Mouse (Mus musculus) midbrain, embryonic 11.5 days (tissue): ENCODE data around the gene Cdk19. TPM values are rescaled to one million over a fixed set of nuclear protein-coding genes. Genes with fewer than 3 reads are reported as not detected.

Experiments
- ATAC-seq: fragments of 200-750 bp; cut with Nextera tagmentation; 2 replicates; pipeline ENCODE4 v1.8.0; 2017; ENCODE audit warnings: moderate TSS enrichment, moderate library complexity; ENCODE audit not compliant: low FRiP score
- DNase-seq: peaks from one replicate; pipeline ENCODE4 v3.0.0; 2015; ENCODE audit warnings: low spot score; ENCODE audit errors: missing footprints
- H3K27ac ChIP-seq: fragments of 300-500 bp; sonication (generic); 2 replicates; pipeline ENCODE4 v1.5.1; 2014; ENCODE audit warnings: low read depth, low read length
- H3K27me3 ChIP-seq: fragments of 300-500 bp; sonication (generic); 2 replicates; pipeline ENCODE4 v1.6.1; 2014; ENCODE audit warnings: mild to moderate bottlenecking, low read length, moderate library complexity, mixed read lengths; ENCODE audit not compliant: control insufficient read depth, insufficient read depth
- H3K36me3 ChIP-seq: fragments of 300-500 bp; sonication (generic); 2 replicates; pipeline ENCODE4 v1.6.1; 2014; ENCODE audit warnings: mild to moderate bottlenecking, low read length, moderate library complexity, mixed read lengths; ENCODE audit not compliant: control insufficient read depth, insufficient read depth
- H3K4me1 ChIP-seq: fragments of 300-500 bp; sonication (generic); 2 replicates; pipeline ENCODE4 v1.6.1; 2014; ENCODE audit warnings: low read length; ENCODE audit not compliant: control insufficient read depth, insufficient read depth
- H3K4me2 ChIP-seq: fragments of 300-500 bp; sonication (generic); 2 replicates; pipeline ENCODE4 v1.6.1; 2014; ENCODE audit warnings: mild to moderate bottlenecking, moderate library complexity
- H3K4me3 ChIP-seq: fragments of 300-500 bp; sonication (generic); 2 replicates; pipeline ENCODE4 v1.5.1; 2014; ENCODE audit warnings: low read depth, low read length
- H3K9ac ChIP-seq: fragments of 300-500 bp; sonication (generic); 2 replicates; pipeline ENCODE4 v1.6.1; 2014; ENCODE audit warnings: low read length
- H3K9me3 ChIP-seq: fragments of 300-500 bp; sonication (generic); 2 replicates; pipeline ENCODE4 v1.6.1; 2016; ENCODE audit warnings: low read length; ENCODE audit not compliant: control insufficient read depth
- WGBS: fragments of 180-500 bp; shearing (Covaris S2); extraction: QIAGEN DNeasy Blood & Tissue Kit; methylation state at CpG from one replicate; pipeline ENCODE4 v1.1.7; 2014; 5-methylcytosine and 5-hydroxymethylcytosine counted together
- polyA plus RNA-seq: library from polyadenylated mRNA; unstranded; fragments of >200 nt; fragmentation: Nextera tagmentation; extraction: Ambion mirVana; gene quantifications from 2 replicates; pipeline ENCODE4 v1.2.1, GENCODE M21; 2014

Cdk19 gene
- polyA plus RNA-seq, 1 experiment from 2014 or later = 7.3 TPM

- 88% methylated on average over 6 of the region's 6 CpGs for WGBS
- no peaks in the 10 kb centered on the region for H3K4me1 ChIP-seq
- no peak for ATAC-seq
- H3K4me3 ChIP-seq = no peak overlapping the region
- no peak overlapping the region for H3K4me2 ChIP-seq
- no peaks in the 10 kb centered on the region for H3K36me3 ChIP-seq
- no peaks in the 10 kb centered on the region for H3K9me3 ChIP-seq
- DNase-seq = no peak
- no peak overlapping the region for H3K27ac ChIP-seq
- no peak overlapping the region for H3K9ac ChIP-seq
- no peaks in the 10 kb centered on the region for H3K27me3 ChIP-seq
Observed at GRCm38 (mm10) chr10:40489086-40489796, 149.9 kb downstream of the Cdk19 start.

GRCm38 (mm10) chr10:40491131-40491530 is 151.8 kb downstream of the Cdk19 start:
- Histone ChIP-seq H3K4me1 (no peaks in the 10 kb centered on the region), H3K36me3 (no peaks in the 10 kb centered on the region), H3K9ac (no peak overlapping the region), H3K9me3 (no peaks in the 10 kb centered on the region), H3K27me3 (no peaks in the 10 kb centered on the region), H3K4me3 (no peak overlapping the region), H3K27ac (no peak overlapping the region), H3K4me2 (no peak overlapping the region)
- 87% methylated on average over 7 of the region's 7 CpGs for WGBS
- ATAC-seq (no peak), DNase-seq (no peak)

DNA sequence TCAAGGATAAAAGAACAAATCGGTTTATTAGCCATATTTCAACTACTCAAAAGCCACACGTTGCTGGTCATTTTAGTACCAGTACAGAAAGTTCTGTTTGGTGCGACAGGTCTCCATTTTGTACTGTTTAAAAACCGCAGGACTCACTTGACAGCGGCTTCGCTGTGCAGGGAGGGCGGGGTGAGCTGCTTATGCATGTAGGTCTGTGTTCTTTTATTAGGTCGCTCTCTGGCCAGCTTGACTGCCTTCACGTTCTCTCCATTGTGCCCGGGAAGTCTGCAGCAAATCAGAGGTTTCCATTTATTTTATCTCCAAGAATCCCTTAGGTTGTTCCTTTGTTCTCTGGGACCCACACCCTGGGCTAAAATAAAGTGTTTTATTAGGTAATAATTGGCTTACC is 152.4 kb downstream of the Cdk19 start:
- no peak for ATAC-seq

GRCm38 (mm10) chr10:40494181-40495162 is 155.1 kb downstream of the Cdk19 start:
- H3K27ac ChIP-seq = no peak overlapping the region
- no peak overlapping the region for H3K4me2 ChIP-seq
- no peak overlapping the region for H3K4me3 ChIP-seq
- H3K9me3 ChIP-seq = no peaks in the 10 kb centered on the region
- DNase-seq (no peak), ATAC-seq (no peak)
- H3K9ac ChIP-seq = no peak overlapping the region
- H3K27me3 ChIP-seq = no peaks in the 10 kb centered on the region
- H3K4me1 ChIP-seq = no peaks in the 10 kb centered on the region; the same call in 1 of the 2 replicates
- WGBS = 82% methylated on average over 9 of the region's 9 CpGs
- no peaks in the 10 kb centered on the region for H3K36me3 ChIP-seq

More for the DNA sequence above, 152.4 kb downstream of the Cdk19 start:
- Histone ChIP-seq H3K4me2 (no peak overlapping the region), H3K4me1 (no peaks in the 10 kb centered on the region), H3K9me3 (no peaks in the 10 kb centered on the region), H3K27me3 (no peaks in the 10 kb centered on the region), H3K9ac (no peak overlapping the region), H3K4me3 (no peak overlapping the region), H3K27ac (no peak overlapping the region), H3K36me3 (no peaks in the 10 kb centered on the region)
- 81% methylated on average over 10 of the region's 10 CpGs for WGBS
- no peak for DNase-seq

DNA sequence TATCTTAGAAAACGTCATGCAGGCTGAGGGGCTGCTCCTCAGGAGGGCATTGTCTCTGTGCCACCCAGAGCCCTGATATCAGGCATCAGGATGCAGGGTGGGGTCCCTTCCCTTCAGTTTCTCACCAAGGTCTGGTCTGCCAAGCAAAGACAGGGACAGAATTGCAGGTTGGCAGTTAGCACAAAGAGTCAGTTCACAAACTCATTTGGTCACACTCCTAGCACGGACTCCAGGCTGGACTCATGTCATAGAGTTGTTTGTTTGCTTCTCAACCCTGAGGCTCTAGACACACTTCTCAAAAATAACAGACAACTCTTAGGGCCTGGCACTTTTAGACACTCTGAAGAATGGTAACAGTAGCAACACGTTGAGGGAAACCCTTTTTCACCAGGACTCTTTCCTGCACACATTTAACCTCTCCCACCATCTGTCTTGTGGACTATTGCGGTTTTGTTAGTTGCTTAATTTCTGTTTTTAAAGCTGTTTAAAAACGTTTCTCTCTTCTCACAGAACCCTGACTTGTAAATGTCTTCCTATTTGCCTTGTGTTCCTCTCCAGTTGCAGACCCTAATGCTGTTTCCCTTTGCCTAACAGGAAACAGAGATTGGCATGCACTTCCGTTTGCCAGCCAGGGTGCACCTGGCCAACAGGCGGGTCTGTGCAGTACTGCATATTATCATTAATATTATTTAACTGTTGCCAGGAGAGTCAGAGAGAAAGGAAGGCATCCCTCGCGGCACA is 158.1 kb downstream of the Cdk19 start:
- H3K9ac ChIP-seq = no peak overlapping the region
- ATAC-seq (no peak), DNase-seq (no peak)
- H3K4me3 ChIP-seq = no peak overlapping the region
- WGBS = 70% methylated on average over 9 of the region's 9 CpGs
- H3K9me3 ChIP-seq = no peaks in the 10 kb centered on the region
- peaks cover 7% of the 10 kb centered on the region; the same call in 1 of the 2 replicates for H3K4me1 ChIP-seq
- no peak overlapping the region for H3K4me2 ChIP-seq
- H3K36me3 ChIP-seq = no peaks in the 10 kb centered on the region
- no peaks in the 10 kb centered on the region for H3K27me3 ChIP-seq
- no peak overlapping the region for H3K27ac ChIP-seq

GRCm38 (mm10) chr10:40498426-40498825 is 159.1 kb downstream of the Cdk19 start:
- 93% methylated on average over 4 of the region's 4 CpGs for WGBS
- Histone ChIP-seq H3K27me3 (no peaks in the 10 kb centered on the region), H3K9ac (no peak overlapping the region), H3K4me2 (no peak overlapping the region), H3K9me3 (no peaks in the 10 kb centered on the region), H3K4me3 (no peak overlapping the region), H3K36me3 (no peaks in the 10 kb centered on the region), H3K4me1 (peaks cover 7% of the 10 kb centered on the region; the same call in 1 of the 2 replicates), H3K27ac (no peak overlapping the region)
- ATAC-seq = no peak
- DNase-seq = no peak

- no peak overlapping the region for H3K4me2 ChIP-seq
- DNase-seq (peak; percentile 89), ATAC-seq (peak; percentile 77)
- H3K9ac ChIP-seq = peak overlapping the region; percentile 43; the same call in 1 of the 2 replicates
- H3K36me3 ChIP-seq = no peaks in the 10 kb centered on the region
- H3K4me1 ChIP-seq = peaks cover 7% of the 10 kb centered on the region; the same call in 1 of the 2 replicates
- peak overlapping the region; percentile 37; the same call in 1 of the 2 replicates for H3K27ac ChIP-seq
- no peaks in the 10 kb centered on the region for H3K9me3 ChIP-seq
- no peak overlapping the region for H3K4me3 ChIP-seq
- WGBS = 45% methylated on average over 18 of the region's 18 CpGs
- H3K27me3 ChIP-seq = no peaks in the 10 kb centered on the region
Observed at GRCm38 (mm10) chr10:40499314-40500252, 160.2 kb downstream of the Cdk19 start.

- no peak for ATAC-seq
- no peak overlapping the region for H3K9ac ChIP-seq
- H3K9me3 ChIP-seq = no peaks in the 10 kb centered on the region
- H3K36me3 ChIP-seq = no peaks in the 10 kb centered on the region
- 92% methylated on average over 7 of the region's 7 CpGs for whole genome bisulfite sequencing
- no peak for DNase-seq
- H3K4me3 ChIP-seq = no peak overlapping the region
- no peak overlapping the region for H3K27ac ChIP-seq
- H3K27me3 ChIP-seq = no peaks in the 10 kb centered on the region
- peaks cover 7% of the 10 kb centered on the region; the same call in 1 of the 2 replicates for H3K4me1 ChIP-seq
- H3K4me2 ChIP-seq = no peak overlapping the region
Observed at GRCm38 (mm10) chr10:40500723-40501245, 161.4 kb downstream of the Cdk19 start.
